Mouse (Mus musculus): ENCODE data around the gene Rpl23.
A peak's percentile ranks its signal among the peaks of the same experiment; 100 is the strongest.
"Not testable (repeated sequence)": the region's sequence is repeated elsewhere in the genome, so short reads cannot be mapped to it uniquely, and the experiment has no call there.

Gene Rpl23

GRCm38 (mm10) chr11:97799994-97800690 lies 17.9 kb upstream of the Rpl23 start:
- DNase-seq (ENCODE audit: low spot score in 2 of 2): peak in 1 of 2 experiments; percentile 51

DNA sequence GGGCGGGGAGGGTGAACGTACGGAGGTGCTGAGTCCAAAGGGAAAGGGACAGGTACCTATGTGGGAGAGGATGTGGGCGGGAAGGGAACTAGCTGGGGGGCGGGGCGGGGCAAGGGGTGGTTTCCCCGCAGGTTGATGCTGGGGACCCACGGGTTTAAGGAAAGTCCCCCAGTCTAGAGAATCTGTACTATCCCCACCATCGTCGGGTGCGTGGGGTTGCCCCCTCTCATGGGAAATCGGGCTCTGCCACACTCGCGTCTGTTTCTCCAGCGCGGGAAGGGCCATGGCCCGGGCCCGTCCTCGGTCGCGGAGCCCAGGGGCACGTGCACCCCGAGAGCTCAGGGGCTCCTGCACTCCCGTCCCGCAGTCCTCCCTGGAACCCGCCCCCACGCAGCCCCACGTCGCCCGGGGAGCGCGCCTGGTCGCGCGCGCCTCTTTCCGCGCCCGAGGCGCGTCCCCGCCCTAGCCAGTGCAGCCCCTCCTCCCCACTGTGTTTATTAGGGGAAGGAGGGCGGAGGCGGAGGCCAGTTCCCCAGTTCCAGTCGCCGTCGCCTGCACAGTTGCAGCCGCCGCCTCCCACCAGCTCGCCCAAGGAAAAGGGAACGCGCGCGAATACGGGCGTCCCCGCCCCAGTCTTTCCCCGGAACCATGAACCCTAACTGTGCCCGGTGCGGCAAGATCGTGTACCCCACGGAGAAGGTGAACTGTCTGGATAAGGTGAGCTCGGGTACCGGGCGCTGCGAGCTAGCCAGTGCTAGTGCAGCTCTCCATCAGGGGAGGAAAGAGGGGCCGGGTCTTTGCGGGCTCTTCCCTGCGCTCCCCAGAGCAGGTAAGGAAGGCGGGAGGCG lies 17.1 kb upstream of the Rpl23 start:
- peak; percentile 69 to 84 for DNase-seq (ENCODE audit: low spot score in 2 of 2)

GRCm38 (mm10) chr11:97798782-97799145 lies 16.5 kb upstream of the Rpl23 start, which contains the start of gene Lasp1:
TSS of gene Lasp1 (plus strand) at chr11:97799000.
- DNase-seq (ENCODE audit: low spot score in 2 of 2): peak; percentile 85 to 92

DNA sequence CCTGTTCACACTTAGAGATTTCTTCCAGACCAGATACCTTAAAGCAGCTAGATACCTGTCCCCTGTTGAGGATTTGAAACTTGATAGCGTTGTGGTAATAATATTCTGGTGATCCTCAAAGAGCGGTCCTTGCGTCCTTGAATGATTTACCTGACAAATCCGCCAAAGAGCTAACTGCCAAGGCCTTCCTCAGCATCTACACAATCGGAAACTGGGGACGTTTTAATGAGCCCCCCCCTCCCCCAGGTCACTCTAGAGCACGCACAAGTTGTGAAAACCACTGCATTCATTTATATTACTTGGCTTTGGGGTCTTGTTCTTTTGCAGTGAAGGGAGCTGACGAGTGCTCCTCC lies 15.8 kb upstream of the Rpl23 start:
- DNase-seq (ENCODE audit: low spot score in 2 of 2): no peak

DNA sequence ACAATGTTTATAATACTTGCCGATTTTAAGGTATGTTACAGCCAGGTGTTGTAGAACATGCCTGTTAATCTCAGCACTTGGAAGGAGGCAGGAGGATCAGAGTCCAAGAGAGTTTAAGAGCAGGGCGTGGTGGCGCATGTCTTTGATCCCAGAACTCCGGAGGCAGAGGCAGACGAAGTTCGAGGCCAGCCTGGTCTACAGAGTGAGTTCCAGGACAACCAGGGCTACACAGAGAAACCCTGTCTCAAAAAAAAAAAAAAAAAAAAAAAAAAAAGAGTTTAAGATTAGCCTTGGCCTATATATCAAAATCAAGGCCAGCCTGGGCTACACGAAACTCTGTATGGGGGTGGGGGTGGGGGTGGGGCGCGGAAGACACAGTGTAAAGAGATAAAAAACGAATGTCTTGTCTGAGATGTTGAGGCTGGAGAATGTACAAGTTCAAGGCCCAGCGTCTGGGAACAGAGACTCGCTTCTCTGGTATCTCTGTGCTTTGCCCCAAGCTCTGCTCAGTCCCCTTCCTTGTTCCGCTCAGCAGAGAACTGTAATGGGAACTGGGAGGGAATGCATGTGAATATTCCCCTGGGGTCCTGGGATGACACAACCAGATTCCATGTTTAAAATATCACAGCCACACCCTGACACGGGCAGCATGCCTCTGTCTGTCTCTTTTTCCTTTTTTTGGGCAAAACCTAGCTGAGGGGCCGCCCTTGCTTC lies 15.3 kb upstream of the Rpl23 start:
- no peak for DNase-seq (ENCODE audit: low spot score in 2 of 2)

GRCm38 (mm10) chr11:97796910-97797309 lies 14.7 kb upstream of the Rpl23 start:
- DNase-seq (ENCODE audit: low spot score in 2 of 2): peak; percentile 47 to 70

- DNase-seq (ENCODE audit: low spot score in 2 of 2): no peak
Measured at GRCm38 (mm10) chr11:97793165-97793564, 10.9 kb upstream of the Rpl23 start.

- DNase-seq (ENCODE audit: low spot score in 2 of 2): not testable (repeated sequence)
Measured at GRCm38 (mm10) chr11:97790778-97791438, 8.7 kb upstream of the Rpl23 start.

GRCm38 (mm10) chr11:97789727-97790126 lies 7.5 kb upstream of the Rpl23 start:
- no peak for DNase-seq (ENCODE audit: low spot score in 2 of 2)

DNA sequence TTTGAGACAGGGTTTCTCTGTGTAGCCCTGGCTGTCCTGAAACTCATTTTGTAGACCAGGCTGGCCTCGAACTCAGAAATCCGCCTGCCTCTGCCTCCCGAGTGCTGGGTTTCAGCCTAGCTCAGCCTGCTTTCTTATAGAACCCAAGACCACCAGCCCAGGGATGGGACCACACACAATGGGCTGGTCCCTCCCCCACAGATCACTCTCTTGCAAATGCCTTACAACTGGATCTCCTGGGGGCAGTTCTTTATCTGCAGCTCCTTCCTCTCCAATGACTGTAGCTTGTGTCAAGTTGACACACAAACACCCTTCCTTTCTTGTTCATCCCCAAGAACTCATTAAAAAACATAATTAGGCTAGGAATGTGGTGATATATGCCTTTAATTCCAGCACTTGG lies 5.7 kb upstream of the Rpl23 start:
- DNase-seq (ENCODE audit: low spot score in 2 of 2): no peak

- DNase-seq (ENCODE audit: low spot score in 2 of 2): no peak
Measured at GRCm38 (mm10) chr11:97782564-97782895, 293 bp upstream of the Rpl23 start.

GRCm38 (mm10) chr11:97781478-97781831 lies 782 bp downstream of the Rpl23 start:
- no peak for DNase-seq (ENCODE audit: low spot score in 2 of 2)

DNA sequence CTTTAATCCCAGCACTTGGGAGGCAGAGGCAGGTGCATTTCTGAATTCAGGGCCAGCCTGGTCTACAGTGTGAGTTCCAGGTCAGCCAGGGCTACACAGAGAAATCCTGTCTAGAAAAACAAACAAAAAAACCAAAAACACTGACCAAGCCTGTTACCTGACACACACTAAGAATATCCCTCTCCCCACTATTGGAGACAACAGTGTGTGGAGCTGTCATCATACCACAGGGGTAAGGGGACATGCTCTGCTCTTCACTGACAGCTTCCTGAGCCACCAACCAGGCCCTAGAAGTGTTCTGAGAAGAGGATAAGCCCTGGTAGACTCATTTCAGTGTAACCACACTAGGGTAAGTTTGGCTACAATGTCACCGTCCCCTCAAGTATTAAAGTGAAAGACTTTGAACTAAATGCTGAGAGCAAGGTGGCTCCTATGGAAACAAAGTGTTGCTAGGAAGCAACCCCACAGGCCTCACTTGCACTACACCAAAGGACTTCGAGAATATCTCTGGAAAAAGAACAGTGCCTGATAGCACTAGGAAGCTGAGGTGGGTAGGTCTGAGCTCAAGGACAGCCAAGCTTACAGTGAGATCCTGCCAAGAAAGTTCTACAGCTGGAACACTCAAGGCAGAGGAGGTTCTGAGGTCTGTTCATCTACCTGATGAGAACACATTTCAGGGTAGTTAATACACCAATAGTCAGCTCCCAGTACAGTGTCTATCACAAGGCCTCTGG lies 2.1 kb downstream of the Rpl23 start:
- DNase-seq (ENCODE audit: low spot score in 2 of 2): no peak

GRCm38 (mm10) chr11:97778918-97779317 lies 3.3 kb downstream of the Rpl23 start:
- no peak for DNase-seq (ENCODE audit: low spot score in 2 of 2)

GRCm38 (mm10) chr11:97777129-97777529 lies 5.1 kb downstream of the Rpl23 start:
- no peak for DNase-seq (ENCODE audit: low spot score in 2 of 2)

- DNase-seq (ENCODE audit: low spot score in 2 of 2): no peak
Measured at GRCm38 (mm10) chr11:97776497-97777128, 5.6 kb downstream of the Rpl23 start.

DNA sequence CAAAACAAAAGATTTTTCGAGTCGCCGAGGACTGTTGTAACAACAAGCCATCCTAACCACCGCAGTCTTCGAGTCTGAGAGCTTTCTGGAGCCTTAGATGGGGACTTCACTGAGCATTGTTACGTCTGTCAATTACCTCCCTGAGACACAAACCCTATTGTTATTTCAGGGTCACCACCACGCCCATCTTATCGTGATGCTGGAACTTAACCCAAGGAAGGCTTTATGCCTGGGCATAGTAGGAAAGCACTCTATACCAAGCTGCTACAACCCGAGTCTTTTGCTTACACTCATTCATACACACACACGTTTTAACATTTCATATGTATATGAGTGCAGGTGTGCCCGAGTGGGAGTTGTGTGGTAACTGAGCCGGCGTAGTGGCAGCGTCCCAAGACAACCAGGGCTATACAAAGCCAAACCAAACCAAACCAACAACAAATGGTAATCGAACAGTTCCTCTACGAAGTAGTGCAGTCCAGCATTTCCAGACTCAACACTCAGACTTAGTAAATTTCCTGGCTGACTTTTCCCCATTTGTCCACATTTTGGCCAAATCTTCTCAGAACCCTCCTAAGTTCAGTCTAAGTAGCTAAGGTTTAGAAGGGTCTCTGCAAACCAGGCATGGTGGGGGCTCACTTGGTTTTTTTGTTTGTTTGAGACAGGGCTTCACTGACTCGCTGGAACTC lies 6.3 kb downstream of the Rpl23 start, which contains the start of gene 1700001P01Rik:
1700001P01Rik (minus strand) TSS at position 111 of the 689 bp plus-strand sequence.
- DNase-seq (ENCODE audit: low spot score in 2 of 2): no peak

GRCm38 (mm10) chr11:97775186-97775585 lies 7.1 kb downstream of the Rpl23 start:
- no peak for DNase-seq (ENCODE audit: low spot score in 2 of 2)

DNA sequence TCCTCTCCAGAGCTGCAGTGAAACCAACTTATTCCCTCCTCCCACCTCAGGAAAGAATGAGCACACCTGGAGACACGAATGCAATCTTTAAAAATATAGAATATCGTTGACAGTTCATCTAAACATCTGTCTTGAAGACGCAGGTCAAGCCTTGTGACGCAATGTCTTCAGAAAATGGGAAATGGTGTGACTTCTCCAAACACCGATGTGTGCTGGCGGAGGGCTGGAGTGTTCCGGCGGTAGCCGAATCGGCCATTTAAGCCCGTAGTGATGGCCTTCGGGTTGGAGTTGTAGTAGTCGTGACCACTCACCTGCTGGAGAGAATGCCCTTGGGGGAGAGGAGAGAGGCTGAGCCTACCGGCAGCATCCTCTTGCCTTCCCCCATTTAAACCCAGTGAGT lies 10.8 kb downstream of the Rpl23 start:
- DNase-seq (ENCODE audit: low spot score in 2 of 2): no peak

GRCm38 (mm10) chr11:97769704-97770103 lies 12.5 kb downstream of the Rpl23 start:
- no peak for DNase-seq (ENCODE audit: low spot score in 2 of 2)
